In the genomic region with DNA sequence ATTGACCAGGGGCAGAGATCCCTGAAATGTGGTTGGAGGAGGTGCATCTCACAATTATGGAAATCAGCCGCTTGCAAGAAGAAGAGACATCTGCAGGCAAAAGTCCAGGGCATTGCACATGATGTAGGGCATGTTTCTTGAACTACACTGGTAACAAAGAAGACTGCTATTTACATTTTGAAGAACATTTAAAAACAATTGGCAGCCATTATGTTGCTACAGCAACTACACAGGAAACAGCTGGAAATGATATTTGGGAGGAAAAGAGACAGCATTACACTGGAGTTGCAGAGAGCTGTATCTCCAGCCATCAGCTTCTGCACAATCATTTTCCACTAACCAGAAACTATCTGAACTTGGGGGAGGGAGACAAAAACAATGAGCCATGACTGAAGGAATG, we compare ENCODE assay signal across 17 mouse cellular contexts.
A peak's percentile ranks its signal among the peaks of the same experiment; 100 is the strongest.
DNase-seq lines count a peak whose midpoint lies in the region; ATAC-seq and TF ChIP-seq lines count a peak whose summit lies in the region.
"Had no signal": no experiment of that assay in that cellular context is flagged by ENCODE, and none has a peak within 500 bp of the region (broad histone marks: within the 10 kb centered on the region; RNA-seq: fewer than 3 reads in every experiment).

No protein-coding gene starts in this region.

- no peak for TF ChIP-seq POLR2A in kidney, adult 2 months (IDR thresholded peaks at IDR 0.05; ENCODE audit: low read depth, low read length)
- no peak for TF ChIP-seq POLR2A in lung, adult 2 months (IDR thresholded peaks at IDR 0.05; ENCODE audit: borderline replicate concordance, extremely low read depth, low read depth, low read length)

- WGBS in heart, embryonic 10.5 days = 87% methylated on average over 1 of the region's 1 CpGs
- 52% methylated on average over 1 of the region's 1 CpGs for WGBS in kidney, adult 2 months
- WGBS in kidney, embryonic 15.5 days = 74% methylated on average over 1 of the region's 1 CpGs
- WGBS in lung, adult 2 months = 63% methylated on average over 1 of the region's 1 CpGs

- ATAC-seq in kidney, embryonic 15.5 days (replicated peaks; ENCODE audit: low FRiP score) = no peak
- ATAC-seq: intestine, postnatal 0 days; midbrain, embryonic 15.5 days had no signal

- H3K27me3 ChIP-seq in heart, embryonic 10.5 days (ENCODE audit: insufficient read depth, poor library complexity, severe bottlenecking) = no peaks in the 10 kb centered on the region
- H3K27me3 ChIP-seq in kidney, adult 2 months (replicated peaks; ENCODE audit: control insufficient read depth, insufficient read depth, low read length) = no peaks in the 10 kb centered on the region
- H3K27me3 ChIP-seq in kidney, embryonic 15.5 days = no peaks in the 10 kb centered on the region
- H3K27me3 ChIP-seq: liver, embryonic 15.5 days; megakaryocyte, embryonic 14.5 days; midbrain, embryonic 15.5 days had no signal

- no peak overlapping the region for H3K9ac ChIP-seq in kidney, embryonic 15.5 days
- H3K9ac ChIP-seq: liver, embryonic 15.5 days; midbrain, embryonic 15.5 days had no signal

- H3K4me2 ChIP-seq in kidney, embryonic 15.5 days = no peak overlapping the region
- H3K4me2 ChIP-seq: liver, embryonic 15.5 days; midbrain, embryonic 15.5 days had no signal

- peak; percentile 78 for DNase-seq in heart, adult 11 months
- DNase-seq in heart, embryonic 10.5 days (ENCODE audit: low spot score) = no peak
- peak; percentile 8 for DNase-seq in kidney, adult 2 months
- peak; percentile 28 for DNase-seq in lung, postnatal 10 days
- no peak for DNase-seq in lung, adult 2 months
- DNase-seq in skeletal muscle tissue, adult 2 months (ENCODE audit: low read depth, low spot score) = peak; percentile 3
- DNase-seq in cerebellum, postnatal 36 days = no peak
- DNase-seq: adrenal gland, adult 2 months; cerebellum, adult 9-11 months; embryo, embryonic 11 days; layer of hippocampus, postnatal 36 days had no signal

- no peak overlapping the region for H3K4me3 ChIP-seq in heart, embryonic 10.5 days
- H3K4me3 ChIP-seq in kidney, adult 2 months (ENCODE audit: insufficient read depth, low read depth, low read length) = no peak overlapping the region
- no peak overlapping the region for H3K4me3 ChIP-seq in kidney, embryonic 15.5 days (replicated peaks)
- no peak overlapping the region for H3K4me3 ChIP-seq in lung, adult 2 months (replicated peaks; ENCODE audit: extremely low read depth, low read depth, low read length)
- H3K4me3 ChIP-seq: gastrocnemius, adult 2 months; liver, embryonic 15.5 days; megakaryocyte, embryonic 14.5 days; midbrain, embryonic 15.5 days had no signal

- no peaks in the 10 kb centered on the region for H3K4me1 ChIP-seq in heart, embryonic 10.5 days
- H3K4me1 ChIP-seq in kidney, adult 2 months (ENCODE audit: control insufficient read depth, insufficient read depth, low read length) = peaks cover 10% of the 10 kb centered on the region
- H3K4me1 ChIP-seq in kidney, embryonic 15.5 days = peaks cover 10% of the 10 kb centered on the region; the same call in 1 of the 2 replicates
- H3K4me1 ChIP-seq in lung, adult 2 months (ENCODE audit: control insufficient read depth, insufficient read depth, low read length) = no peaks in the 10 kb centered on the region
- H3K4me1 ChIP-seq: liver, embryonic 15.5 days; megakaryocyte, embryonic 14.5 days; midbrain, embryonic 15.5 days had no signal

- H3K9me3 ChIP-seq in heart, embryonic 10.5 days = no peaks in the 10 kb centered on the region
- no peaks in the 10 kb centered on the region for H3K9me3 ChIP-seq in kidney, embryonic 15.5 days (replicated peaks)
- H3K9me3 ChIP-seq: liver, embryonic 15.5 days; megakaryocyte, embryonic 14.5 days; midbrain, embryonic 15.5 days had no signal

- TF ChIP-seq CTCF in kidney, adult 2 months (conservative IDR thresholded peaks at IDR 0.05; ENCODE audit: insufficient read depth, insufficient read length, low read depth, low read length) = no peak
- TF ChIP-seq CTCF in lung, adult 2 months (IDR thresholded peaks at IDR 0.05; ENCODE audit: insufficient read depth, low read length) = no peak

- no peaks in the 10 kb centered on the region for H3K36me3 ChIP-seq in heart, embryonic 10.5 days
- no peaks in the 10 kb centered on the region for H3K36me3 ChIP-seq in kidney, adult 2 months (ENCODE audit: control insufficient read depth, insufficient read depth, low read length)
- no peaks in the 10 kb centered on the region for H3K36me3 ChIP-seq in kidney, embryonic 15.5 days
- H3K36me3 ChIP-seq: liver, embryonic 15.5 days; midbrain, embryonic 15.5 days had no signal

- H3K27ac ChIP-seq in heart, embryonic 10.5 days = no peak overlapping the region
- H3K27ac ChIP-seq in kidney, adult 2 months (ENCODE audit: insufficient read depth, low read depth, low read length) = no peak overlapping the region
- H3K27ac ChIP-seq in kidney, embryonic 15.5 days = no peak overlapping the region
- H3K27ac ChIP-seq: liver, embryonic 15.5 days; midbrain, embryonic 15.5 days had no signal

Comparison
In these comparisons a context has a peak if more than half of its experiments do, and no peak if none do; other contexts are left out.
1. DNase-seq: peak in heart, adult 11 months (single experiment), kidney, adult 2 months (single experiment), lung, postnatal 10 days (single experiment) and skeletal muscle tissue, adult 2 months (single experiment); none in heart, embryonic 10.5 days (single experiment), lung, adult 2 months (single experiment) and cerebellum, postnatal 36 days (0 of 2).